Mouse (Mus musculus) liver, embryonic 11.5 days (tissue): ENCODE results near the gene Ric8a. TPM values are rescaled to one million over a fixed set of nuclear protein-coding genes. Genes with fewer than 3 reads are reported as not detected.
"Not testable (repeated sequence)": the region's sequence is repeated elsewhere in the genome, so short reads cannot be mapped to it uniquely, and the experiment has no call there.

ENCODE experiments used
- ATAC-seq: fragments of 200-750 bp; cut with Nextera tagmentation; replicated peaks from 2 replicates; pipeline ENCODE4 v1.8.0; 2017; ENCODE audit warnings: moderate number of reproducible peaks, mild to moderate bottlenecking, moderate TSS enrichment, moderate library complexity; ENCODE audit not compliant: low FRiP score
- DNase-seq: peaks from one replicate; pipeline ENCODE4 v3.0.0-alpha.2; 2017; ENCODE audit warnings: low spot score
- H3K27ac ChIP-seq: fragments of 300-500 bp; sonication (generic); 2 replicates; pipeline ENCODE4 v1.5.1; 2014; ENCODE audit warnings: mild to moderate bottlenecking, low read depth, low read length, control low read depth
- H3K27me3 ChIP-seq: fragments of 300-500 bp; sonication (generic); replicated peaks from 2 replicates; pipeline ENCODE4 v1.6.1; 2014; ENCODE audit warnings: low read length, mixed read lengths; ENCODE audit not compliant: control insufficient read depth, insufficient read depth
- H3K36me3 ChIP-seq: fragments of 300-500 bp; sonication (generic); 2 replicates; pipeline ENCODE4 v1.6.1; 2014; ENCODE audit warnings: mild to moderate bottlenecking, low read length, moderate library complexity, mixed read lengths; ENCODE audit not compliant: control insufficient read depth, insufficient read depth
- H3K4me1 ChIP-seq: fragments of 300-500 bp; sonication (generic); replicated peaks from 2 replicates; pipeline ENCODE4 v1.6.1; 2014; ENCODE audit warnings: low read length, mixed read lengths; ENCODE audit not compliant: control insufficient read depth, insufficient read depth
- H3K4me2 ChIP-seq: fragments of 300-500 bp; sonication (generic); 2 replicates; pipeline ENCODE4 v1.6.1; 2014; ENCODE audit warnings: mild to moderate bottlenecking, control low read depth, moderate library complexity
- H3K4me3 ChIP-seq: fragments of 300-500 bp; sonication (generic); 2 replicates; pipeline ENCODE4 v1.5.1; 2014; ENCODE audit warnings: low read depth, low read length, control low read depth
- H3K9ac ChIP-seq: fragments of 300-500 bp; sonication (generic); 2 replicates; pipeline ENCODE4 v1.6.1; 2014; ENCODE audit warnings: low read depth, low read length, control low read depth
- H3K9me3 ChIP-seq: fragments of 300-500 bp; sonication (generic); 2 replicates; pipeline ENCODE4 v1.6.1; 2016; ENCODE audit warnings: low read length, inconsistent platforms, mixed read lengths; ENCODE audit not compliant: control insufficient read depth
- WGBS: fragments of 180-500 bp; shearing (Covaris S2); extraction: QIAGEN DNeasy Blood & Tissue Kit; methylation state at CpG from one replicate; pipeline ENCODE4 v1.1.7; 2014; 5-methylcytosine and 5-hydroxymethylcytosine counted together
- polyA plus RNA-seq: library from polyadenylated mRNA; unstranded; fragments of >200 nt; fragmentation: Nextera tagmentation; extraction: Ambion mirVana; gene quantifications from 2 replicates; pipeline ENCODE4 v1.2.1, GENCODE M21; 2014

Ric8a gene
- polyA plus RNA-seq, 1 experiment from 2014 or later, result 45.4 TPM

DNA sequence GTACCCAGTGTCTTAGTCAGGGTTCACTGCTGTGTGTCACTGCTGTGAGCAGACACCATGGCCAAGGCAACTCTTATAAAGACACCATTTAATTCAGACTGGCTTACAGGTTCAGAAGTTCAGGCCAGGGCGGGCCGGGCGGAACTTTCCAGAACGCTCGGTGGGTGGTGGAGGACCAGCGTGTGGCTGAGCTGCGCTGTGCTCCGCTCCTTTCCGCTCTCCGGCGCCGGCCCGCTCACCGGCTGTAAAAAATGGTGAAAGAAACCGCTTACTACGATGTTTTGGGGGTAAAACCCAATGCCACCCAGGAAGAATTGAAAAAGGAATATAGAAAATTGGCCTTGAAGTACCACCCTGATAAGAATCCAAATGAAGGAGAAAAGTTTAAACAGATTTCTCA, 33.9 kb downstream of the Ric8a start:
- not testable (repeated sequence) for H3K4me3 ChIP-seq, H3K9me3 ChIP-seq, H3K4me1 ChIP-seq, DNase-seq, H3K9ac ChIP-seq, H3K4me2 ChIP-seq, H3K27ac ChIP-seq, ATAC-seq, H3K27me3 ChIP-seq
- H3K36me3 ChIP-seq, result peaks cover 33% of the 10 kb centered on the region
- WGBS, result 94% methylated on average over 16 of the region's 16 CpGs

- H3K4me2 ChIP-seq, result no peak overlapping the region
- ATAC-seq (no peak), DNase-seq (no peak)
- H3K36me3 ChIP-seq, result peaks cover 39% of the 10 kb centered on the region
- H3K27ac ChIP-seq, result no peak overlapping the region
- H3K9ac ChIP-seq, result no peak overlapping the region
- H3K4me1 ChIP-seq, result no peaks in the 10 kb centered on the region
- no peaks in the 10 kb centered on the region for H3K9me3 ChIP-seq
- H3K27me3 ChIP-seq, result no peaks in the 10 kb centered on the region
- WGBS, result 92% methylated on average over 7 of the region's 7 CpGs
- H3K4me3 ChIP-seq, result no peak overlapping the region
Observed at GRCm38 (mm10) chr7:140894031-140894430, 37.3 kb downstream of the Ric8a start.

DNA sequence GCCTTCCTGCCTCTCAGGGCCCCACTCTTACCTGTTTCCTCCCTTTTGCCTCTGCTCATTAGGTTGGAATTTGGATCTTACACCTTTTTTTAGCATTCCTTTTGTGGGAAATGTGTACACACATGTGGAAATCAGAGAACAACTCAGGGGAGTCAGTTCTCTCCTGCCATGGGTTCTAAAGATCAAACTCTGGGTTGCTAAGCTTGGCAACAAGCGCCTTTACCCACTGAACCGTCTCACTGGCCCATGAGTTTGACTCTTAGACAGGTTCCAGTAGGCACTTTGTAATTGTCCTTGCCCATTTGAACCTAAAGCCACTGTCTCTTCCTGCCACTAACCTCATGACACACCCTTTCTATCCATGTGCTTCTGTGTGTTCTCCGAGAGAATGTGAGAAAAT, 37.9 kb downstream of the Ric8a start:
- ATAC-seq, result no peak
- Histone ChIP-seq H3K27ac (no peak overlapping the region), H3K9ac (no peak overlapping the region), H3K4me3 (no peak overlapping the region), H3K9me3 (no peaks in the 10 kb centered on the region), H3K4me1 (no peaks in the 10 kb centered on the region), H3K4me2 (no peak overlapping the region), H3K27me3 (no peaks in the 10 kb centered on the region), H3K36me3 (peaks cover 39% of the 10 kb centered on the region)
- 92% methylated on average over 3 of the region's 3 CpGs for WGBS
- DNase-seq, result no peak

DNA sequence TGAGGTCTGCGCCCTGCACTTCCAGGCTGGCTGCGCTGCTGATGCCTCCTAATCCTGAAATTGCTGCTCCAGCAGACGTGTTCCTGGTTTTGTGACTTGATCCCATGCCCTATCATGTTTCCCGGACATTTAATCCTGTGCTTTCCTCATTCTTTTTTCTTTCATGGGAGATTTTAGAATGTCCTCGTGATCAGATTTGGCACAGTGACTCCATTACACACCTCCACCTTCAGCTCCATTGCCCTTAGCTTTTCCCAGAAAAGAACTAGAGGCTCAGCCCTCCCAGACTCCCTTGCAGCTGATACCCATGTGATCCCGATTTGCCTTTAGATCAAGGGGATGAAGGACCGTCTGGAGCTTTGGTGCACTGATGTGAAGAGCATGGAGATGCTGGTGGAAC, 41.1 kb downstream of the Ric8a start:
- H3K4me2 ChIP-seq, result no peak overlapping the region
- no peaks in the 10 kb centered on the region for H3K4me1 ChIP-seq
- H3K27me3 ChIP-seq, result no peaks in the 10 kb centered on the region
- DNase-seq, result no peak
- no peak overlapping the region for H3K4me3 ChIP-seq
- WGBS, result 87% methylated on average over 7 of the region's 7 CpGs
- no peak overlapping the region for H3K9ac ChIP-seq
- no peak for ATAC-seq
- H3K36me3 ChIP-seq, result peaks cover 25% of the 10 kb centered on the region
- no peak overlapping the region for H3K27ac ChIP-seq
- no peaks in the 10 kb centered on the region for H3K9me3 ChIP-seq

GRCm38 (mm10) chr7:140899121-140899520, 42.4 kb downstream of the Ric8a start:
- ATAC-seq (no peak), DNase-seq (no peak)
- Histone ChIP-seq H3K9ac (no peak overlapping the region), H3K36me3 (peaks cover 21% of the 10 kb centered on the region), H3K4me1 (no peaks in the 10 kb centered on the region), H3K27me3 (no peaks in the 10 kb centered on the region), H3K4me2 (no peak overlapping the region), H3K27ac (no peak overlapping the region), H3K9me3 (no peaks in the 10 kb centered on the region), H3K4me3 (no peak overlapping the region)
- 82% methylated on average over 3 of the region's 3 CpGs for WGBS

GRCm38 (mm10) chr7:140900220-140900619, 43.5 kb downstream of the Ric8a start, which contains the start of gene Cox8b:
TSS of gene Cox8b (minus strand) at chr7:140900446.
- H3K4me2 ChIP-seq, result no peak within 1 kb of the TSS
- no peak within 1 kb of the TSS for H3K4me3 ChIP-seq
- ATAC-seq, result no peak
- H3K27ac ChIP-seq, result no peak within 1 kb of the TSS
- H3K4me1 ChIP-seq, result no peaks in the 10 kb centered on the region
- H3K36me3 ChIP-seq, result peaks cover 16% of the 10 kb centered on the region
- no peak within 1 kb of the TSS for H3K9ac ChIP-seq
- no peaks in the 10 kb centered on the region for H3K9me3 ChIP-seq
- H3K27me3 ChIP-seq, result no peaks in the 10 kb centered on the region
- no peak for DNase-seq
- WGBS, result 77% methylated on average over 10 of the region's 10 CpGs

DNA sequence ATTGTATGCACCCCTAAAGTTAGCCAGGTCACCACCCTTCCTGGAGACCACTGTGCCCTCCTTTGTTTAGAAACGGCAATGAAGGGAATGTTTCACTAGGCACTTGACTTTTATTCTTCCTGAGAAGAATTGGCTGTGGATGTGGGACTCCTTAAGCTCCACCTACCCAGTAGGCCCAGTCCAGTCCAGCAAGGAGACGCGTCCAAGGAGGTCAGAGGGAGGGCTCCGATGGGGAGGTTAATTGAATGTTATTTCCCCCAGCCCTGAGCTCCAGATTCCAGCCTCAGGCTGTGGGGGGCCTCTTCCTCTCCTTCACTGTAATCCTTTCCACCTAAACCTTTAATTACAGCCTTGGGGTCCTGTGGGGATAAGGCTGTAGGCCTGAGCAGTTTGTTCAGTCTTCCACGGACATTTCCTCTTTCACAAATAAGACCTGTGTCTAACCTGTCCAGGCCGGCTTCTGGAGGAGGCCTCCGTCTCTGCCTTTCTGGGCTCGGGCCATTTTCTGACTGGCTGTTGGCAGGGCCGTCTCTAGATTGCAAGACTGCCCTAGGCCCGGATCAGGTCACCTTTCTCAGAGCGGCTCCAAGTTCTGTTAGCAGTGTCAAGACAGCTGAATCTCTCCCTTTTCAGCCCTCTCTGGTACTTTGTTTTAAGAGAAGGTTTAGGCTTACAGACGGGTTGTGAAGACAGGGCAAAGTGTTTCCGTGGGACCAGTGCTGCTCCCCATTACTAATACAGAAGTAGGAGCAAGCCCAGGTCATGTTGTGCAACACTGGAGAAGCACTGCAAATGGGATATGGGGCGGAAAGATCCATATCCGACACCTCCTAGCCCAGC, 45.5 kb downstream of the Ric8a start:
- Histone ChIP-seq H3K4me2 (no peak overlapping the region), H3K27ac (no peak overlapping the region), H3K9ac (no peak overlapping the region), H3K4me1 (no peaks in the 10 kb centered on the region; the same call in 1 of the 2 replicates), H3K36me3 (peaks cover 14% of the 10 kb centered on the region), H3K4me3 (no peak overlapping the region), H3K9me3 (no peaks in the 10 kb centered on the region), H3K27me3 (no peaks in the 10 kb centered on the region)
- whole genome bisulfite sequencing, result 80% methylated on average over 15 of the region's 15 CpGs
- ATAC-seq, result no peak
- DNase-seq, result no peak

DNA sequence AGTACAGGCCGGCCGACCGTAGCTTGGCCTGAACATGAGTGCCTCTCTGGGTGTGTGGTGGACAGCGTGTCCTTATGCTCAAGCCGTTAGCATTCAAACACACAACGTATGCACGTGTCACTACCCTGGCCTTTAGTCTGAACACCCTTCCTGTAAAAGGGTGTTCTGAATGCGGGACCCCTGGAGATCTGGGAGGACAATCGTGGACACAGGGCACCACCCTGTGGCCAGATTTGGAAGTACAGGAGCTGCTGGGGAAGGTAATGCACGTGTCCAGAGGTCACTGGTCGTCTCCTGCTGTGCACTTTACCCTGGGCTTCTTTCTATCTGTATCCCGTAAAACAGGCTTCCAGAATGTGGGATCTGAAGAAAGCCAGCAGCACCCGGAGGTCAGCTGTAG, 46.5 kb downstream of the Ric8a start:
- 30% methylated on average over 13 of the region's 13 CpGs for WGBS
- peak; percentile 46 for ATAC-seq
- Histone ChIP-seq H3K4me3 (no peak overlapping the region), H3K27me3 (no peaks in the 10 kb centered on the region), H3K4me1 (no peaks in the 10 kb centered on the region; the same call in 1 of the 2 replicates), H3K27ac (no peak overlapping the region), H3K9me3 (no peaks in the 10 kb centered on the region), H3K36me3 (peaks cover 5% of the 10 kb centered on the region), H3K4me2 (no peak overlapping the region), H3K9ac (no peak overlapping the region)
- peak; percentile 79 for DNase-seq

GRCm38 (mm10) chr7:140905642-140906081, 48.9 kb downstream of the Ric8a start:
- 49% methylated on average over 2 of the region's 2 CpGs for WGBS
- no peaks in the 10 kb centered on the region for H3K27me3 ChIP-seq
- peaks cover 6% of the 10 kb centered on the region for H3K4me1 ChIP-seq
- peak overlapping the region; percentile 42 for H3K4me2 ChIP-seq
- peak overlapping the region; percentile 52 for H3K27ac ChIP-seq
- 0 out of 2 replicates have a peak overlapping the region, but pooled peaks have one; percentile 20 for H3K9ac ChIP-seq
- DNase-seq, result no peak
- no peaks in the 10 kb centered on the region for H3K36me3 ChIP-seq
- H3K9me3 ChIP-seq, result no peaks in the 10 kb centered on the region
- no peak overlapping the region for H3K4me3 ChIP-seq
- ATAC-seq, result peak; percentile 30
